Mouse (Mus musculus) gastrocnemius, postnatal 36 days (tissue): ENCODE data around the gene Ccdc33. TPM values are rescaled to one million over a fixed set of nuclear protein-coding genes. Genes with fewer than 3 reads are reported as not detected.

Experiments
- DNase-seq, 2 experiments: peaks; one replicate each; pipeline ENCODE4 v3.0.0; 2022
- intact Hi-C: fragments of 180-260 bp; cut with DNase I; formaldehyde crosslinking; loops from one replicate; pipeline ENCODE4 v1.15.1; 2025
- total RNA-seq, 2 experiments: library from RNA; stranded (reverse); gene quantifications; 2 replicates each; pipeline ENCODE4 v1.2.3; 2021

The Ccdc33 gene
- total RNA-seq, 2 experiments from 2014 or later: not detected

- no peak for DNase-seq
- intact Hi-C loops: no loop called here
Observed at GRCm38 (mm10) chr9:58053544-58053943, 65.1 kb downstream of the Ccdc33 start.

GRCm38 (mm10) chr9:58053102-58053501 is 65.5 kb downstream of the Ccdc33 start:
- intact Hi-C loops: no loop called here
- peak in 1 of 2 experiments; percentile 39 for DNase-seq

GRCm38 (mm10) chr9:58051937-58052336 is 66.7 kb downstream of the Ccdc33 start:
- intact Hi-C loops: no loop called here
- DNase-seq: no peak

- no peak for DNase-seq
- intact Hi-C loops: no loop called here
Observed at GRCm38 (mm10) chr9:58049861-58050260, 68.8 kb downstream of the Ccdc33 start.

GRCm38 (mm10) chr9:58049186-58049585 is 69.4 kb downstream of the Ccdc33 start:
- no peak for DNase-seq

GRCm38 (mm10) chr9:58048621-58049020 is 70.0 kb downstream of the Ccdc33 start:
- intact Hi-C loops: no loop called here
- DNase-seq: no peak

More at GRCm38 (mm10) chr9:58049186-58049585, 69.4 kb downstream of the Ccdc33 start:
- intact Hi-C loops: no loop called here

- intact Hi-C loops: no loop called here
- DNase-seq: no peak
Observed at GRCm38 (mm10) chr9:58047061-58047460, 71.6 kb downstream of the Ccdc33 start.

- no peak for DNase-seq
- intact Hi-C loops: no loop called here
Observed at GRCm38 (mm10) chr9:58045646-58046045, 73.0 kb downstream of the Ccdc33 start.

- intact Hi-C loops: no loop called here
Observed at GRCm38 (mm10) chr9:58044828-58045227, 73.8 kb downstream of the Ccdc33 start.

GRCm38 (mm10) chr9:58043496-58044017 is 75.1 kb downstream of the Ccdc33 start:
- intact Hi-C loops: no loop called here
- DNase-seq: peak; percentile 68 to 84

More at GRCm38 (mm10) chr9:58044828-58045227, 73.8 kb downstream of the Ccdc33 start:
- no peak for DNase-seq

GRCm38 (mm10) chr9:58042391-58042790 is 76.2 kb downstream of the Ccdc33 start:
- intact Hi-C loops: no loop called here
- peak in 1 of 2 experiments; percentile 30 for DNase-seq

GRCm38 (mm10) chr9:58040977-58041376 is 77.6 kb downstream of the Ccdc33 start:
- intact Hi-C loops: no loop called here
- no peak for DNase-seq

GRCm38 (mm10) chr9:58038500-58039168 is 80.0 kb downstream of the Ccdc33 start:
- intact Hi-C loops: loop anchor here (1.0 to 10.0 kb wide), 2 partner anchors 166 to 336 kb away; partner anchors contain the start of genes Islr, Islr2 and Tbc1d21
- DNase-seq: peak; percentile 51 to 70

GRCm38 (mm10) chr9:58036961-58037360 is 81.7 kb downstream of the Ccdc33 start:
- DNase-seq: no peak
- intact Hi-C loops: loop anchor here (10.0 kb wide), 1 partner anchor 338 kb away; the partner anchor contains the start of gene Tbc1d21

GRCm38 (mm10) chr9:58035951-58036698 is 82.5 kb downstream of the Ccdc33 start:
- no peak for DNase-seq
- intact Hi-C loops: loop anchor here (10.0 kb wide), 1 partner anchor 339 kb away; the partner anchor contains the start of gene Tbc1d21

GRCm38 (mm10) chr9:58035519-58035918 is 83.1 kb downstream of the Ccdc33 start:
- no peak for DNase-seq
- intact Hi-C loops: loop anchor here (10.0 kb wide), 1 partner anchor 339 kb away; the partner anchor contains the start of gene Tbc1d21

- intact Hi-C loops: loop anchor here (10.0 kb wide), 1 partner anchor 343 kb away; the partner anchor contains the start of gene Tbc1d21
- DNase-seq: no peak
Observed at GRCm38 (mm10) chr9:58031895-58032294, 86.7 kb downstream of the Ccdc33 start.

GRCm38 (mm10) chr9:58029635-58030034 is 89.0 kb downstream of the Ccdc33 start:
- intact Hi-C loops: loop anchor here (10.0 kb wide), 1 partner anchor 345 kb away; the partner anchor contains the start of gene Tbc1d21
- no peak for DNase-seq

GRCm38 (mm10) chr9:58028841-58029240 is 89.8 kb downstream of the Ccdc33 start:
- no peak for DNase-seq

GRCm38 (mm10) chr9:58027426-58028180 is 91.0 kb downstream of the Ccdc33 start:
- DNase-seq: no peak
- intact Hi-C loops: no loop called here

More at GRCm38 (mm10) chr9:58028841-58029240, 89.8 kb downstream of the Ccdc33 start:
- intact Hi-C loops: no loop called here
